18 mouse cellular contexts compared by ENCODE assay signal in genomic region chr10:105110247-105110646, GRCm38 (mm10).
DNase-seq lines count a peak whose midpoint lies in the region; ATAC-seq and TF ChIP-seq lines count a peak whose summit lies in the region.
"Had no signal": no experiment of that assay in that cellular context is flagged by ENCODE, and none has a peak within 500 bp of the region (broad histone marks: within the 10 kb centered on the region; RNA-seq: fewer than 3 reads in every experiment).

No protein-coding gene starts in this region.

- H3K36me3 ChIP-seq in forebrain, embryonic 12.5 days (replicated peaks): no peaks in the 10 kb centered on the region
- no peaks in the 10 kb centered on the region for H3K36me3 ChIP-seq in hindbrain, embryonic 15.5 days
- H3K36me3 ChIP-seq in midbrain, embryonic 16.5 days (ENCODE audit: control insufficient read depth, insufficient read depth, low read length): no peaks in the 10 kb centered on the region
- H3K36me3 ChIP-seq: embryonic facial prominence, embryonic 13.5 days; intestine, embryonic 15.5 days had no signal

- H3K27me3 ChIP-seq in forebrain, embryonic 12.5 days: no peaks in the 10 kb centered on the region
- H3K27me3 ChIP-seq in hindbrain, embryonic 15.5 days: no peaks in the 10 kb centered on the region
- no peaks in the 10 kb centered on the region for H3K27me3 ChIP-seq in midbrain, embryonic 16.5 days (ENCODE audit: control insufficient read depth, insufficient read depth, low read depth, low read length)
- H3K27me3 ChIP-seq: embryonic facial prominence, embryonic 13.5 days; intestine, embryonic 15.5 days had no signal

- DNase-seq in brain, embryonic 14.5 days (ENCODE audit: low read depth): peak; percentile 78
- no peak for DNase-seq in adrenal gland, postnatal 14 days
- no peak for DNase-seq in urinary bladder, postnatal 10 days (ENCODE audit: low spot score)
- no peak for DNase-seq in layer of hippocampus, postnatal 14 days (ENCODE audit: low spot score in 2 of 2)
- DNase-seq: adrenal gland, postnatal 10 days; cerebellum, postnatal 14 days; gastrocnemius, postnatal 10 days; heart, postnatal 14 days; kidney, postnatal 10 days; left cerebral cortex, postnatal 4 days; lung, embryonic 14.5 days had no signal

- no peak for TF ChIP-seq CTCF in brain, embryonic 14.5 days (IDR thresholded peaks at IDR 0.05; ENCODE audit: borderline replicate concordance, extremely low read depth, insufficient read depth, insufficient read length)

- no peak overlapping the region for H3K9ac ChIP-seq in forebrain, embryonic 12.5 days
- H3K9ac ChIP-seq in hindbrain, embryonic 15.5 days: no peak overlapping the region
- H3K9ac ChIP-seq in midbrain, embryonic 16.5 days (ENCODE audit: low read depth, low read length): no peak overlapping the region
- H3K9ac ChIP-seq: embryonic facial prominence, embryonic 13.5 days; intestine, embryonic 15.5 days; lung, embryonic 14.5 days had no signal

- H3K4me3 ChIP-seq in forebrain, embryonic 12.5 days (replicated peaks): no peak overlapping the region
- H3K4me3 ChIP-seq in hindbrain, embryonic 15.5 days: no peak overlapping the region
- H3K4me3 ChIP-seq in midbrain, embryonic 16.5 days (ENCODE audit: low read depth, low read length): no peak overlapping the region
- H3K4me3 ChIP-seq: embryonic facial prominence, embryonic 13.5 days; intestine, embryonic 15.5 days had no signal

- H3K9me3 ChIP-seq in forebrain, embryonic 12.5 days: no peaks in the 10 kb centered on the region
- no peaks in the 10 kb centered on the region for H3K9me3 ChIP-seq in hindbrain, embryonic 15.5 days
- H3K9me3 ChIP-seq in midbrain, embryonic 16.5 days (replicated peaks; ENCODE audit: control insufficient read depth, low read length, poor library complexity, severe bottlenecking): no peaks in the 10 kb centered on the region
- H3K9me3 ChIP-seq: embryonic facial prominence, embryonic 13.5 days; intestine, embryonic 15.5 days had no signal

- TF ChIP-seq POLR2A in brain, embryonic 14.5 days (IDR thresholded peaks at IDR 0.05; ENCODE audit: borderline replicate concordance, extremely low read depth, insufficient read depth, insufficient read length, poor library complexity, severe bottlenecking): no peak

- no peak overlapping the region for H3K4me2 ChIP-seq in forebrain, embryonic 12.5 days
- H3K4me2 ChIP-seq in hindbrain, embryonic 15.5 days: peak overlapping the region; percentile 28
- H3K4me2 ChIP-seq in midbrain, embryonic 16.5 days (ENCODE audit: low read length): peak overlapping the region; percentile 4; the same call in 1 of the 2 replicates
- H3K4me2 ChIP-seq: embryonic facial prominence, embryonic 13.5 days; intestine, embryonic 15.5 days; liver, embryonic 11.5 days; lung, embryonic 14.5 days had no signal

- peaks cover 6% of the 10 kb centered on the region for H3K4me1 ChIP-seq in forebrain, embryonic 12.5 days
- peaks cover 4% of the 10 kb centered on the region for H3K4me1 ChIP-seq in hindbrain, embryonic 15.5 days (replicated peaks)
- H3K4me1 ChIP-seq in midbrain, embryonic 16.5 days (ENCODE audit: control insufficient read depth, insufficient read depth, low read length): peaks cover 4% of the 10 kb centered on the region; the same call in 1 of the 2 replicates
- H3K4me1 ChIP-seq: intestine, embryonic 15.5 days had no signal

- peak; percentile 58; the same call in 1 of the 2 replicates for ATAC-seq in forebrain, embryonic 12.5 days (ENCODE audit: low FRiP score)
- peak; percentile 63 for ATAC-seq in hindbrain, embryonic 15.5 days (ENCODE audit: low FRiP score, low read depth)
- ATAC-seq in midbrain, embryonic 16.5 days: no peak; the same call in 1 of the 2 replicates
- ATAC-seq: CD4-positive, CD25-positive, alpha-beta regulatory T cell, adult 4 months; intestine, embryonic 15.5 days had no signal

- H3K27ac ChIP-seq in forebrain, embryonic 12.5 days: no peak overlapping the region
- H3K27ac ChIP-seq in hindbrain, embryonic 15.5 days (replicated peaks): no peak overlapping the region; the same call in 1 of the 2 replicates
- no peak overlapping the region for H3K27ac ChIP-seq in midbrain, embryonic 16.5 days (ENCODE audit: low read length)
- H3K27ac ChIP-seq: embryonic facial prominence, embryonic 13.5 days; intestine, embryonic 15.5 days had no signal

- WGBS in forebrain, embryonic 12.5 days: 0% methylated on average over 5 of the region's 5 CpGs
- 2% methylated on average over 5 of the region's 5 CpGs for WGBS in hindbrain, embryonic 15.5 days
- 0% methylated on average over 5 of the region's 5 CpGs for WGBS in midbrain, embryonic 16.5 days
